Mouse (Mus musculus): ENCODE results near the gene Aim2. TPM values are rescaled to one million over a fixed set of nuclear protein-coding genes. Genes with fewer than 3 reads are reported as not detected.

Aim2 gene
- polyA plus RNA-seq, 1 experiment from 2014 or later: 4.6 TPM

- WGBS (ENCODE audit: insufficient replicate concordance): 57% methylated on average over 7 of the region's 7 CpGs
- DNase-seq (no peak), ATAC-seq (peak; percentile 71)
- no peak overlapping the region for H3K4me3 ChIP-seq (ENCODE audit: low read depth, low read length)
- H3K4me2 ChIP-seq (ENCODE audit: low read depth, low read length): peak overlapping the region; percentile 22; the same call in 1 of the 2 replicates
- no peak overlapping the region for H3K9ac ChIP-seq (replicated peaks)
- no peaks in the 10 kb centered on the region for H3K36me3 ChIP-seq (replicated peaks; ENCODE audit: insufficient read depth, low read length)
- H3K27me3 ChIP-seq (ENCODE audit: insufficient read depth, low read length): no peaks in the 10 kb centered on the region
- no peaks in the 10 kb centered on the region for H3K9me3 ChIP-seq (ENCODE audit: low read length)
- TF ChIP-seq CTCF (IDR thresholded peaks at IDR 0.05; ENCODE audit: low read depth) (no peak), EP300 (IDR thresholded peaks at IDR 0.05; ENCODE audit: low read depth) (no peak)
- H3K4me1 ChIP-seq (ENCODE audit: insufficient read depth): peaks cover 7% of the 10 kb centered on the region
- 0 out of 2 replicates have a peak overlapping the region, but pooled peaks have one; percentile 16 for H3K27ac ChIP-seq (ENCODE audit: low read depth)
Measured at GRCm38 (mm10) chr1:173355107-173355846, 4.6 kb downstream of the Aim2 start.

GRCm38 (mm10) chr1:173356699-173357098 is 6.0 kb downstream of the Aim2 start:
- H3K36me3 ChIP-seq (replicated peaks; ENCODE audit: insufficient read depth, low read length): no peaks in the 10 kb centered on the region
- no peak overlapping the region for H3K27ac ChIP-seq (ENCODE audit: low read depth)
- WGBS (ENCODE audit: insufficient replicate concordance): 85% methylated on average over 2 of the region's 2 CpGs
- H3K9me3 ChIP-seq (ENCODE audit: low read length): no peaks in the 10 kb centered on the region
- no peak overlapping the region for H3K4me3 ChIP-seq (ENCODE audit: low read depth, low read length)
- DNase-seq (no peak), ATAC-seq (no peak)
- TF ChIP-seq CTCF (IDR thresholded peaks at IDR 0.05; ENCODE audit: low read depth): peak; percentile 43
- TF ChIP-seq EP300 (IDR thresholded peaks at IDR 0.05; ENCODE audit: low read depth): no peak
- H3K4me2 ChIP-seq (ENCODE audit: low read depth, low read length): no peak overlapping the region
- H3K9ac ChIP-seq (replicated peaks): no peak overlapping the region
- H3K27me3 ChIP-seq (ENCODE audit: insufficient read depth, low read length): no peaks in the 10 kb centered on the region
- 0 out of 2 replicates have a peak, but pooled peaks cover 2% of the 10 kb centered on the region for H3K4me1 ChIP-seq (ENCODE audit: insufficient read depth)

DNA sequence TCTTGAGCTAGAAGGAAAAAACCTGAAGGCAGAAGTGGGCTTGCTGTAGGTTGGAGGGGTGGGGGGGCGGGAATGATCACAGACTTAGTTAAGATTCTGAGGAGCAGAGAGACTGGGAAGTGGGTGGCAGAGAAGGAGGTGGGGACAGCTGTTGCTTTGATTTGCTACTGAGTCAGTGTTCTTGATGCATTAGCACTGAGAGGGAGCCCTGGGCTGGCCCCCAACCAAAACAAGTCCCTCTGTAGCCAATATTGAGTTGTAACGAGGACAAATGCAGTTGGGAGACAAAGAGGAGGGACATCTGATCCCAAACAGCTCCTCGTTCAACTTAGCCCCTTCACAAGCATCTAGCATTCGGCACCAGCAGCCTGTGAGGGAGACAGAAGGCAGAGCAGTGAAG is 7.1 kb downstream of the Aim2 start:
- ATAC-seq: no peak
- H3K9me3 ChIP-seq (ENCODE audit: low read length): no peaks in the 10 kb centered on the region

GRCm38 (mm10) chr1:173359590-173360290 is 9.1 kb downstream of the Aim2 start:
- Histone ChIP-seq H3K27ac (ENCODE audit: low read depth) (no peak overlapping the region), H3K27me3 (ENCODE audit: insufficient read depth, low read length) (no peaks in the 10 kb centered on the region), H3K4me1 (ENCODE audit: insufficient read depth) (0 out of 2 replicates have a peak, but pooled peaks cover 2% of the 10 kb centered on the region), H3K4me3 (ENCODE audit: low read depth, low read length) (no peak overlapping the region), H3K9ac (replicated peaks) (no peak overlapping the region), H3K36me3 (replicated peaks; ENCODE audit: insufficient read depth, low read length) (no peaks in the 10 kb centered on the region), H3K9me3 (ENCODE audit: low read length) (no peaks in the 10 kb centered on the region), H3K4me2 (ENCODE audit: low read depth, low read length) (no peak overlapping the region)
- 79% methylated on average over 4 of the region's 4 CpGs for WGBS (ENCODE audit: insufficient replicate concordance)
- no peak for DNase-seq
- TF ChIP-seq EP300 (IDR thresholded peaks at IDR 0.05; ENCODE audit: low read depth) (no peak), CTCF (IDR thresholded peaks at IDR 0.05; ENCODE audit: low read depth) (no peak)
- ATAC-seq: no peak

More for the DNA sequence above, 7.1 kb downstream of the Aim2 start:
- WGBS (ENCODE audit: insufficient replicate concordance): 59% methylated on average over 4 of the region's 4 CpGs
- Histone ChIP-seq H3K4me2 (ENCODE audit: low read depth, low read length) (no peak overlapping the region), H3K36me3 (replicated peaks; ENCODE audit: insufficient read depth, low read length) (no peaks in the 10 kb centered on the region), H3K27ac (ENCODE audit: low read depth) (no peak overlapping the region), H3K9ac (replicated peaks) (no peak overlapping the region), H3K27me3 (ENCODE audit: insufficient read depth, low read length) (no peaks in the 10 kb centered on the region), H3K4me1 (ENCODE audit: insufficient read depth) (0 out of 2 replicates have a peak, but pooled peaks cover 2% of the 10 kb centered on the region), H3K4me3 (ENCODE audit: low read depth, low read length) (no peak overlapping the region)
- DNase-seq: no peak
- TF ChIP-seq CTCF (IDR thresholded peaks at IDR 0.05; ENCODE audit: low read depth) (no peak), EP300 (IDR thresholded peaks at IDR 0.05; ENCODE audit: low read depth) (no peak)

DNA sequence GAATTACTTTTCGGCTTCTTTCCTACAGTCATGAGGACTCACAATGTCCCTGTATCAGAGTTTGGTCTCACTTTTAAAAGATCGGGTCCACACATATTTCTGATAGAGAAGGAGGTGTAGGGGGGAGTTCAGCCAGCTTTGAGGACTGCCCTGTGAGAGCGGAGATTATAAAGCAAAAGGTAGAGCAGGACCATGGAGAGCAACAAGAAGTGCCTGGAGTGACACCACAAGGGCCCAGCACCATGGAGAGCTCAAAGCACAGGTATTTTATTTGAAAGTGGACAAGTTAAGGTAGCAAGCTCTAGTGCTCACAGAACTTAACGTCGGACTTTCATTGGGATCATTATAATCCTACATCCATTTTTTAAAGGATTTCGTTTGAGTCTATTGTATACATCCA is 11.0 kb downstream of the Aim2 start:
- TF ChIP-seq CTCF (IDR thresholded peaks at IDR 0.05; ENCODE audit: low read depth): no peak
- TF ChIP-seq EP300 (IDR thresholded peaks at IDR 0.05; ENCODE audit: low read depth): no peak
- H3K4me3 ChIP-seq (ENCODE audit: low read depth, low read length): no peak overlapping the region
- 25% methylated on average over 6 of the region's 6 CpGs for WGBS (ENCODE audit: insufficient replicate concordance)
- H3K4me1 ChIP-seq (ENCODE audit: insufficient read depth): peaks cover 3% of the 10 kb centered on the region; the same call in 1 of the 2 replicates
- H3K9me3 ChIP-seq (ENCODE audit: low read length): no peaks in the 10 kb centered on the region
- H3K27me3 ChIP-seq (ENCODE audit: insufficient read depth, low read length): peaks cover 16% of the 10 kb centered on the region
- no peak overlapping the region for H3K4me2 ChIP-seq (ENCODE audit: low read depth, low read length)
- ATAC-seq (no peak), DNase-seq (peak; percentile 61)
- H3K9ac ChIP-seq (replicated peaks): no peak overlapping the region
- no peaks in the 10 kb centered on the region for H3K36me3 ChIP-seq (replicated peaks; ENCODE audit: insufficient read depth, low read length)
- H3K27ac ChIP-seq (ENCODE audit: low read depth): no peak overlapping the region

- H3K9ac ChIP-seq (replicated peaks): no peak overlapping the region
- WGBS (ENCODE audit: insufficient replicate concordance): 85% methylated on average over 2 of the region's 2 CpGs
- H3K27me3 ChIP-seq (ENCODE audit: insufficient read depth, low read length): peaks cover 34% of the 10 kb centered on the region
- DNase-seq (no peak), ATAC-seq (no peak)
- no peak overlapping the region for H3K27ac ChIP-seq (ENCODE audit: low read depth)
- TF ChIP-seq CTCF (IDR thresholded peaks at IDR 0.05; ENCODE audit: low read depth): no peak
- TF ChIP-seq EP300 (IDR thresholded peaks at IDR 0.05; ENCODE audit: low read depth): no peak
- H3K4me1 ChIP-seq (ENCODE audit: insufficient read depth): peaks cover 6% of the 10 kb centered on the region; the same call in 1 of the 2 replicates
- no peak overlapping the region for H3K4me3 ChIP-seq (ENCODE audit: low read depth, low read length)
- H3K4me2 ChIP-seq (ENCODE audit: low read depth, low read length): no peak overlapping the region
- H3K9me3 ChIP-seq (ENCODE audit: low read length): no peaks in the 10 kb centered on the region
- H3K36me3 ChIP-seq (replicated peaks; ENCODE audit: insufficient read depth, low read length): no peaks in the 10 kb centered on the region
Measured at GRCm38 (mm10) chr1:173363436-173363835, 12.8 kb downstream of the Aim2 start.

All from liver, postnatal 0 days (tissue).